Mouse (Mus musculus) granulocyte monocyte progenitor cell, adult 5-6 weeks (primary cell): Measurements from ENCODE around the gene Clk1. TPM values are rescaled to one million over a fixed set of nuclear protein-coding genes. Genes with fewer than 3 reads are reported as not detected.
"Not testable (repeated sequence)": the region's sequence is repeated elsewhere in the genome, so short reads cannot be mapped to it uniquely, and the experiment has no call there.

ENCODE experiments used
- ATAC-seq: replicated peaks from 2 replicates; pipeline ENCODE4 v1.8.0; 2016; ENCODE audit warnings: mild to moderate bottlenecking, moderate TSS enrichment, inconsistent platforms; ENCODE audit not compliant: poor library complexity, severe bottlenecking
- total RNA-seq, 2 experiments: library from RNA; stranded (forward) in 1 of 2; stranded (reverse) in 1 of 2; fragments of 200-712, 200-1000 nt in 1 of 2; fragments of >200 nt in 1 of 2; fragmentation: Nextera tagmentation in 1 of 2; gene quantifications; 2 replicates each; pipeline ENCODE4 v1.2.3; 2014 to 2017

Clk1 gene
- total RNA-seq, 2 experiments from 2014 or later = 227 to 362 TPM

DNA sequence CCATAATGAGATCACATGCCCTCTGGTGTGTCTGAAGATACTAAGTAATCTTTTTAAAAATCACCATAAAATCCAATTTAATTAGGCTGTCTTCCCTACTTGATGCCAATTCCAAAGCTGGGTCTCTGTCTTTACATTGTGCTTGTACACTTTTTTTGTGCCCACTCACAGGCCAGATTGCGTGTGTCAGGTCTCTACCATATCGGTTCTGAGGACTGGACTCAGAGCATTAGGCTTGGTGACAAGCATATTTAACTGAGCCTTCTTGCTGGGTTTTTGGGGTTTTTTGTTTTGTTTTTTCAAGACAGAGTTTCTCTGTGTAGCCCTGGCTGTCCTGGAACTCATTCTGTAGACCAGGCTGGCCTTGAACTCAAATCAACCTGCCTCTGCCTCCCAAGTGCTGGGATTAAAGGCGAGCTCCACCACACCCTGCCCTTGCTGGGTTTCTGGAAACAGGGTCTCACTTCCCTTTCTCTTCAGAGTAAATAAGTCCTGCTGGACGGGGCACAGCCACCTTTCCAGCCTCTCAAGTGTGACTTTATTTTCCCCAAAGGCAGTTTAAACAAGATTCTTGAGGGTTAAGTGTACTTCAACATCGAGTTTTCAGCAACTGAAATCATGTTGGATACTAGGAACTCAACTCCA, 14.2 kb downstream of the Clk1 start:
- no peak for ATAC-seq

DNA sequence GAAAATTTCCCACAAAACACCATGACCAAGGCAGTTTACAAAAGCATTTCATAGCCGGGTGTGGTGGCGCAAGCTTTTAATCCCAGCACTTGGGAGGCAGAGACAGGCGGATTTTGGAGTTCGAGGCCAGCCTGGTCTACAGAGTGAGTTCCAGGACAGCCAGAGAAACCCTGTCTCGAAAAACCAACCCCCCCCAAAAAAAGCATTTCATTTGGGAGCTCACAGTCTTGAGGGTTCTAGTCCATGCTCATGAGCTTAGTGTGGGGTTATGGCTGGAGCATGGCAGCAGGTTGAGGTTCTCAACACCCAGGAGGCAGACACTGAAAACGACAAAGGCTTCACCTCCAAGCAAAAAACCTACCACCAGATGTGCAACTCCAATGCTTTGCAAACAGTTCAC, 15.7 kb downstream of the Clk1 start:
- ATAC-seq = no peak

DNA sequence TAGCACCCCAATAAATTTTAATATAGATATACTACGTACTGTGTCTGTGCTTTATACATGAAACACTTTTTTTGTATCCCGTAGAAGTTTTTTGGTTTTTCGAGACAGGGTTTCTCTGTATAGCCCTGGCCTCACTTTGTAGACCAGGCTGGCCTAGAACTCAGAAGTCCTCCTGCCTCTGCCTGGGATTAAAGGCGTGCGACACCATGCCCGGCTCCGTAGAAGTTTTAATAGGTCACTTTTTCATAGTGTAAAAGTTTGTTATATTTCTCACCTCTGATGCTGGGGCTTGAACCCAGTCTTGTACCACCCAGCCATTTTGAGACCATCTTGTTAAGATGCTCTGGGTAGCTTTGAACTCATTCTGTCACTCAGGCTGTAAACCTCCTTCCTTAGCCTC, 16.5 kb downstream of the Clk1 start:
- no peak for ATAC-seq

DNA sequence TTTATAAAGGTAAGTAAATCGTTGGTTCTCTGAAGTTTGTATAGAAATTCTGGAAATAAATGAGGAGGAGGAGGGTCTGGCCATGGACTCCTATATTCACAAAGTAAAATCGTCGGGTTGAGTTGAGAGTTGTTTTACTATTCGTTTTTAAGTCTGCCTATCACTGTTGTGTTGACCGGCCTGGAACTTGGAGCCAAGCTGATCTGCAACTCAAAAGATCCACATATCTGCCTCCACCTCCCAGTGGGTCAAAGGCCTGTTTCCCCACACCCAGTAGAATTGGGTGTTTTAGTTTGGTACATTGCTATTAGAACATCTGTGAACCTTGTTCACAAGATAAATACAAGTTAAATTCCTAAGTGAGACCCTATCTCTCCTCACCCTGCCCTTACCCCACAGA, 20.1 kb downstream of the Clk1 start:
- no peak for ATAC-seq

DNA sequence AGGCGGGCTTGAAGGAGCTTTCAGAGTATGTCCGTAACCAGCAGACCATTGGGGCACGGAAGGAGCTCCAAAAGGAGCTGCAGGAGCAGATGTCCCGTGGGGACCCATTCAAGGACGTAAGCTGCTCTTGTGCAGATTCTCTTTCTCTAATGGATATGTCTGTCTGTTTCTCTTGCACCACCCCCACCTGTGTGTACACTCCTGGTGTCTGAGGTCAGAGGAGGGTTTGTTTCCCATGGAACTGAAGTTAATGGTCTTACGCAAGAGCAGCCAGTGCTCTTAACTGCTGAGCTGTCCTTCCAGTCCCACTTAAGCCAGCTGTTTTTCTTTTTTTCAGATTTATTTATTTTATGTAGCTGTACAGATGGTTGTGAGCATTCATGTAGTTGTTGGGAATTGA, 22.5 kb downstream of the Clk1 start:
- ATAC-seq = peak; percentile 71

DNA sequence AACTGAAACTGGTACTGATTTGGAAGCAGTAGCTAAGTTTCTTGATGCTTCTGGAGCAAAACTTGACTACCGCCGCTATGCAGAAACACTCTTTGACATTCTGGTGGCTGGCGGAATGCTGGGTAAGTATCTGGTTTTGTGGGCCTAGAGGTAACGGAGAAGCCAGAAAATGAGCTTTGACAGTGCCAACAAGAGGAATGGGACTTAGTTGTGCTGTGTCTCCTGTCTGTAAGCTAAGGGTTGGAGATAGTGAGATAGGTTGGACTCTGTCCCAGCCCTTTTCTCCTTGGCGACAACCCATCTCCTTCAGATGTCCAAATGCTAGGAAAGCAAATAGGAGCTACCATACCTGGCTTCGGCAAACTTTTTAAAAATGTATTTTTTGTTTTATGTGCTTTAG, 26.1 kb downstream of the Clk1 start:
- no peak for ATAC-seq

DNA sequence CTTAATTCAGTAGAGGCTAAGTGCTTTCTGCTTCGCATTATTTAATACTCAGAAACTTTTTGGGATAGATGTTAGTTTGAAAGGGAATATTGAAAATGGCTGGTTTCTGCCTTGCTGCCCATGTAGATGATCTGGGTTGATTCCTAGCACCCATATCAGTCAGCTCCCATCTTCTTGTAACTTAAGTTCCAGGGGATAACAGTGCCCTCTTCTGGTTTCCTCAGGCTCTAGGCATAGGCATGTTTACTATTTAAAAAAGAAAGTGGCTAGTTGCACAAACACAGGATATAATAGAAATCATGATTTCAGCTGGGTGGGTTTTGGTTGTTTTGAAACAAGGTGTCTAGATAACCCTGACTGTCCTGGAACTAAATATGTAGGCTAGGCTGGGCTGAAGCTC, 27.7 kb downstream of the Clk1 start:
- ATAC-seq = no peak

DNA sequence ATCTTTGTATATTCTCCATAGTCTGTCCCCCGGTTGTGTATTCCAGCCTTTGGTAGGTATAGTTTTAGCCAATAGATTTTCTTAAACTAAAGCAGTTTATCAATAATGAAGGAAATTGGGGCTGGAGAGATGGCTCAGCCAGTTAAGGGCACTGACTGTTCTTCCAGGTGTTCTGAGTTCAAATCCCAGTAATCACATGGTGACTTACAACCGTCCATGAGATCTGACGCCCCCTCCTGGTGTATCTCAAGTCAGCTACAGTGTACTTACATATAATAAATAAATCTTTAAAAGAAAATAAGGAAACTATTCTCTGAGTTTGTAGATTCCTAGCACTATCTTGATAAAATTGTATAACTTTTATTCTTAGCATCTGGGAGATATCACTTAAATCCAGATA, 28.5 kb downstream of the Clk1 start:
- ATAC-seq = no peak

DNA sequence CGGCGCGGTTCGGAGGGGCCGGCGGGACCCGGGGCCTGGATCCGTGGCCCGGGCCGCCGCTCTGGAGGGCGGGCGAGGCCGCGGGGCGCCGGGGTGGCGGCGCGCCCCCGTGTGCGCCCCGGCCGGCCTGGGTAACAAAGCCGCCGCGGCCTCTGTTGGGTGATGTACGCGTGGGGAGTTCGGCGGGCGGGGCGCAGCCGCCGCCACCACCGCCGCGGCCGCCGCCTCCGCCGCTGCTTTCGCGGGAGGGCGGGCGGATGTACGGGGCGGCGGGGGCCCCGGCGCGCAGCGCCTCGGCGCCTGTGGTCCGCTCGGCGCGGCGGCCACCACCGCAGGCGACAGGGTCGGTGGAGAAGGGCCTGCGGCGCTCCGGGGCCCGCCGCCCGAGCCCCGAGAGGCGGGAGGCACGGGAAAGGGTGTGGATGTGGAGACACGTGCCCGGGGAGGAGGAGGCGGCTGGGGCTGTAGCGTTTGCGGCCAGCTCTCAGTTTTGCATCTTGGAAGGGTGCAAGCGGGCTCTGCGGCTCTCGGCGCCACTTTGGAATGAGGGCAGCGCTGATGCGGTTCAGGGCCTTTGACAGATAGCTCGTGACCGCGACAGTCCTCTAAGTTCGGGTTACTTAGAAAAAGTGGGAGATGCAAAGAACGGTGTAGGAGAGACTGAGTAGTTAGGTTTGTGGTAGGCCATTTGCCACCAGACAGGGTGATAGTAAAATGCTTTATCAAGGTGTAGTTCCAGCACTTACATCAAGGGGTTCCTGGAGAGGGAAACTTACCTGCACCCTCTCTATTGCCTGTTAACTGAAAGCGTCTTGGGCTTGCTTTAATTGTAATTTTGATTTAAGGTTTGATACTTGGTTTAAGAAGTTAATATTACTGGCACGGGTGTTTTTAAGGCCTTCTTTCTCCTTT, 30.3 kb downstream of the Clk1 start:
- ATAC-seq = peak; percentile 26

DNA sequence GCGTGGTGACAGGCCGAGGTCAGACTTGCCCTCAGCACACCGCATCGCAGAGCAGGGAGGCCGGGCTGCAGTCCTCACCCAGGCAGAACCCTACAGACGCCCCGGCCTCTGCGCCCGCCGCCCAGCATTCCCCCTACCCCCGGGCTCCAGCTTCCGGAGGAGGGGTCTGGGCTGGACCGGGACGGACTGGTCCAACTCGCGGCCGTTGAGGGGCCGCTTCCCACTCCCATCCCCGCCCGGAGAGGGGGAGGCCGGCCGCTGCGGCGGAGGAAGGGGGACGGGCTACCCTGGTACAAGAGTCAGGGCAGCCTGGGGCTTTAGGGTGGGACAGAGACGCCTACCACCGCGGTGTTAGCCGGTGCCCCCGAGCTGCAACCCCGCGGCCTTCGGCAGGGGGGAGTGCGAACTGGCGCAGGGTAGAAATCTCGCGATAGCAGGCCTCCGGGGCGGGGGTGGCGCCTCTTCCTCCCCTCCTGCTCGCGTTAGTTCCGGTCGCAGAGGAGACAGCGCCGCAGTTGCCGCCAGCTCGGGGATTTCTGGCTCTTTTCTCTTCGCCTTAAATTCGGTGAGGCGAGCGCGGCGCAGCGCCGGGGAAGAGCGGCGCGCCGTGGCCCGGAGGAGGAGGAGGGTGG, 31.1 kb downstream of the Clk1 start, which contains the start of gene Bzw1:
Gene Bzw1 (plus strand): TSS at position 247 of the 632 bp plus-strand sequence.
- ATAC-seq = peak; percentile 83

DNA sequence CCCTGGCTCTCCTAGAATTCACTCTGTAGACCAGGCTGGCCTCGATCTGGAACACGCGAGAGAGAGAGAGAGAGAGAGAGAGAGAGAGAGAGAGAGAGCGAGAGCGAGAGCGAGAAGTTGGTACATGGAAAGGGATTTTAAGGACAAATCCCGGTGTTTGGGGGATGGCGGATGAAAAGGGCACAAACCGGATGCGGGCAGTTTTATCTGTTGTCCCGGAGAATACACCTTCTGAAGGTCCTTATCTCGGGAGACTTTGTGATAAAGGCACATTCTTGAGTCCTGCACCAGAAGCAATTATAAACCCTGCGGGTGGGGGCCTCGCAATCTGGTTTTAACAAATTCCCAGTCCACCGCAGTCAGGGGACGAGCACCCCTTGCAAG, 31.6 kb downstream of the Clk1 start:
- 0 out of 2 replicates have a peak, but pooled peaks have one; percentile 0 for ATAC-seq

DNA sequence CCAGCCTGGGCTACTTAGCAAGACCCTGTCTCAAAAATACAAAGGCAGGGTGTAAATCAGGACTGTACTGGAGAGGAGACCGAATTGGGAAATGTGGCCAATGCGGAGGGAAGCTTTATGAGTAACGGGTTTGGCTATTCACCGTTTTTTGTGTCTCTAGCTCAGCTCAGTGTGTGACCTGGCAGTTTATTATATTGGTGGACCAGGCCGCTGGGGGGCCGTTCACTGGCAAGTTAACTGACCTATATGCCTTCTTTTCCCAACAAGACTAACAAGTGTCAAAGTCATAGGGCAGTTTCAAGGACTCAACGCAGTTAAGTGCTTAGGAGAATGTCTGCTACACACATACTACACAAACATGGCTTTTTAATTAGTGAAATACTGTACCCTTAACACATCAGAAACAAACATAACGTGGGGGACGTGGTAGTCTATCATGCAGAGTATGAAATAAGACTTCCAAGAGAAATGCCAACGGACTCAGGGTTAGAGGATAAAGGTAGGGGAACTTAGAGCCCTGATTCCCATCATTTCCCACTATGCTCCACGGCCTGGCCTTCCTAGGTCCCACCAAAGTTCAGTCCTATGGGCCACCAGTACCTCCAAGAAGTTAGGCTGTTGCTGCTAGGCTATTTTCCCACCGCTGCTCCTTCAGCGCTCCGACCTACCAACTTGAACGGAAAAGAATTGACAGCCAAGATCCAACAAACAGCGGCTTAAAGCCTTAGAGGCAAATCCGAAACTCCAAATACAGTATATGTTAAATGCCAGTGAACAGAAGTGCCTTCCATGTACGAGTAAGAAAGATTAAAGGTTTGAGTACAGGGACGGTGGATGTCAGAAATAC, 32.2 kb downstream of the Clk1 start:
- ATAC-seq = no peak

DNA sequence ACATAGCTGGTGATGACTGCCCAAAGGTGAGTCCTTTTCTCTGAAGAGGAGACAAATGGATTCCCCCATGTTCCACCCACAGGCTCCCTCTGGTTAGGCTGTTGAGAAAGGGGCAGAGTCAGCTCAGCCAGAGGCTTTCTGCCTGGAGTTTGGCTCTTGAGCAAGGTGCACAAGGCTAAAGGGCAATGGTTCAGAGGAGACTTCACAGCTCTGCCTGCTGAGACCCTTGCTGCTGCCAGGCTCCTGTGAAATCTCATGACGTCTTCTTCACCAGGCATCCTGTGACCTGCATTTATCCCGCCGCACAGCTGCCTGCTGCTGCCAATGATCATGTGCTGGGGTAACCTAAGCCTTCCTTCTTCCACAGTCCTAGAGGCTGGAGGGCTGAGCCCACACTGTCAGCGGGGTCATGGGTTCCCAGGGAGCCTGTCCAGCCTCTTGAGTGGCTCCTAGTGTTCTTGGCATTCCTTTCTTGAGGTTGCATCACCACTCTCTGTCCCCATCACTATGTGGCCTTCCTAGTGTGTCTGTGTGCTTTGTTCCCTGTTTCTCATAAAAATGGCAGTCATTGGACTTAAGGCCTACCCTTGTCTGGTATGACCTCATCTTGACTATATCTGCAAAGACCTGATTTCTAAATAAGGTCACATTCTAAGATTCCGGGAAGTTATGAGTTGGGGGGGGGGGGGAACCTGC, 41.1 kb downstream of the Clk1 start:
- ATAC-seq = no peak

DNA sequence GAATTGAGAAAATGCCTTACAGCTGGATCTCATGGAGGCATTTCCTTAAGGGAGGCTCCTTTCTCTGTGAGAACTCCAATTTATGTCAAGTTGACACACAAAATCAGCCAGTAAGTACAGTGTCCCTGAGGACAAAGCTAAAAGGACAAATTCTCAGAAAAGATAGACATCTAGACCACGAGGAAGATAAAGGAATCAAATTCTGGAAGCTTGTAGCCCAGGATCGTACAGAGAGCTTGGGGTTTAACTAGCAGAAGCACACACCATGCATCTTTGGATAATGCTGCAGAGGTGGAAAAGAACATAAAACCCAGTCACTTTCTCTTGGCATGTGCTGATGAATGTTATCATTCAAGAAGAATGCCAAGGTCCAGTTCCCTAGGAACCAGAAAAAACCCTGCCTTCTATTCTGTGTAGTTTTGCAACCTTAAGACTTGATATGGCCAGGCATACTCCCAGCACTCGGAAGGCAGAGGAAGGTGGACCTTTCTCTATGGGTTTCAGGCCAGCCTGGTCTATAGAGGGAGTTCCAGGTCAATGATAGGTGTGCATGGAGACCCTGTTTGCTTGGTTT, 48.2 kb downstream of the Clk1 start:
- ATAC-seq = no peak

DNA sequence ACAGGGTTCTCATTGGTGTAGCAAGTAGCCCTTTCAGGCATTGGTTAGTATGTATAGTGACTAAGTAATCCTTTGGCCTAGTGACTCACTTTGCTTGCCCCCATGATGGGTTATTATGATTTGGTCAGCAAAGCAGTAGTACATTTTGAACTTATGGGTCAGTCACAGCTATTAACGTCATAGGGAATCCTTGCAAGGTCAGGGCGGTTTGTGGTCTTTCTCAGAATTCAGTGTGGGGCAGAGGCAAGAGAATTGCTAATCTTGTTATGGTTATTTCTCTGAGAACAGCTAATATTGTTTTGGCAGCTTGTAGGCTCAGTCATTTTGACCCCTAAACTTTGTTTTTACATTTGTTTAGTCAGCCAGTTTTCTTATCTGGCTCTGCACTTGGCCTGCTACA, 49.6 kb downstream of the Clk1 start:
- ATAC-seq = not testable (repeated sequence)

DNA sequence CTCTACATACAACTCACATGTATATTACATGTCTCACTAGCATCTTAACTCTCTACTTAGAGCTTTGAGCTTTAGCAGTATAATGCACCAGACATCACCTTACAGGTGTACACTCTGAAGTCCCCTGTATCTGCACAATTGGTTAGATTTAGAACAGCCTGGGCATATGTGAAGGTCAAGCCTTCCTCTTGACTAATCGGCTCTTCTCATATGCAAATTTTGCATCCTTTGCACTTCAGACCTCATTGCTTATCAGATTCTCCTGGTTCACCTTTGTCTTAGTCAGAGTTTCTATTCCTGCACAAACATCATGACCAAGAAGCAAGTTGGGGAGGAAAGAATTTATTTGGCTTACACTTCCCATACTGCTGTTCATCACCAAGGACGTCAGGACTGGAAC, 54.1 kb downstream of the Clk1 start:
- ATAC-seq = no peak

DNA sequence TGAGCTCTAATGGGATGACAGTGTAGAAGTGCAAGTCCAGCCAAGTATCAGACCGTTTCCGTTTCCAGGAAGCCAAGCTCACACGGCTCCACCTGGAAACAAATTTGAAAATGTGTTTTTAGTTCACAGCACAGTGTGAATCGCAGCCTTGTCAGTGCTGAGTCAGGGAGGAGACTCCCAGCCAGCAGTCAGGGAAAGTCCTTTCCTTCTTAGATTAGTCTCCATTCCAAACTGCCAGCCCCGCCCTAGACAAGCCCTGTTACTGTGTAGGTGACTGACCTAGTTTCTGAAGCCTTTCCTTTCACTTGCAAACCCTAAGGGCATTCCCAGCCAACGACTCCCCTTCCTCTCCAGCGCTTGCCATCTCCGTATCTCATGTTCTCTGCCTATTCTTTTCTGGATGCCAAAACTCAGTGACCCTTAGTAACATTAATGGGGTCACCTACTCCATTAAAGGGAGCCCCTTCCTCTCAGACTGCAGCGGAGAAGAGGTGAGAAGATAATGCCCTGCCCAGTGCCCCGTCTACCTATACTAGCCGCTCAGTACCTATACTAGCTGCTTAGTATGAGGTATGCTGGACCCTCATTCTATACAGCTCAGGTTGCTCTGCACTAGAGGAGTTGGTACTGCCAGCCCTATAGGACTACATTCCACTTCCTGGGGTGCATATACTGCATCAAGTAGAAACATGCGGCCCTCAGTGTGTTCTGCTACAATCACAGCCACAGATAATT, 57.0 kb downstream of the Clk1 start:
- ATAC-seq = no peak; the same call in 1 of the 2 replicates

DNA sequence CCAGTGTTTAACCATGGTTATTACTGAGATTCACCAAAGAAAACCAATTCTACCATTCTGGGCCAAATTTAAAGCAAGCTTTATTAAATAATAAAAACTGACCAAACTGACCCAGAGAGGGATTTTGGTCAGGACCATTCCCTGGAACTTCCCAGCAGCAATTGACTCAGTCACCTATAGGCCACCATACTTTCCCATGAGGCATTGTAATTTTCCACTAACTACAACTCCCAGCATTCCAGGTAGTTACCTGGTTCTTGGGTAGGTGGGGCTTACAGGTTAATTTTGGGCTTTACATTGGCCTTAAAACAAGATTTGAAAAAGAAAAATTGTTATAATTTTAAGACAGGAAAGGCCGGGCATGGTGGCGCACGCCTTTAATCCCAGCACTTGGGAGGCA, 58.0 kb downstream of the Clk1 start:
- no peak for ATAC-seq

DNA sequence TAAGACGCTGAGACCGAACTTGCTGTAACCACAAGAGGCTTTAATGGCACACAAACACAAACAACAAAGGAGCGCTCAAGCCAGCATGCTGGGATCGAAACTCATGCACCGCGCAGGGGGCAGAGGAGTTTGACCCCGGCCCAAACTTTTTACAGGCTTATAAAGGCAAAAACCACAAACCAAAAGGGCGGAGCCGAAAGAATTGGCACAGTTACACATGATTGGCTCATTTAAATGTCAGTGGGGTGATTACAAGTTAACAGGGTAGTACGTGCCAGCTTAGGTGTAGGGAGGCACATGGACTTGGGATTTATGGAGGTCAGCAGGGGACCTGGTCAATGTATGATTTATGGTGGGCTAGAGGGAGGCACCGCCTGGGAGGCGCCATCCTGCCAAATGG, 59.3 kb downstream of the Clk1 start:
- no peak for ATAC-seq
